Mouse (Mus musculus) midbrain, embryonic 16.5 days (tissue): ENCODE data around the gene Hsd11b1. TPM values are rescaled to one million over a fixed set of nuclear protein-coding genes. Genes with fewer than 3 reads are reported as not detected.

Experiments used
- ATAC-seq: fragments of 200-750 bp; cut with Nextera tagmentation; 2 replicates; pipeline ENCODE4 v1.8.0; 2017; ENCODE audit warnings: moderate TSS enrichment
- H3K27ac ChIP-seq: fragments of 300-500 bp; sonication (generic); 2 replicates; pipeline ENCODE4 v1.5.1; 2014; ENCODE audit warnings: mild to moderate bottlenecking, low read length, mixed read lengths
- H3K27me3 ChIP-seq: fragments of 300-500 bp; sonication (generic); 2 replicates; pipeline ENCODE4 v1.6.1; 2014; ENCODE audit warnings: low read depth, low read length, mixed read lengths; ENCODE audit not compliant: control insufficient read depth, insufficient read depth
- H3K36me3 ChIP-seq: fragments of 300-500 bp; sonication (generic); 2 replicates; pipeline ENCODE4 v1.6.1; 2014; ENCODE audit warnings: mild to moderate bottlenecking, low read length, moderate library complexity, mixed read lengths; ENCODE audit not compliant: control insufficient read depth, insufficient read depth
- H3K4me1 ChIP-seq: fragments of 300-500 bp; sonication (generic); 2 replicates; pipeline ENCODE4 v1.6.1; 2014; ENCODE audit warnings: mild to moderate bottlenecking, low read length, mixed read lengths; ENCODE audit not compliant: control insufficient read depth, insufficient read depth
- H3K4me2 ChIP-seq: fragments of 300-500 bp; sonication (generic); 2 replicates; pipeline ENCODE4 v1.6.1; 2014; ENCODE audit warnings: mild to moderate bottlenecking, low read length, mixed read lengths
- H3K4me3 ChIP-seq: fragments of 300-500 bp; sonication (generic); 2 replicates; pipeline ENCODE4 v1.5.1; 2014; ENCODE audit warnings: low read depth, mild to moderate bottlenecking, low read length, moderate library complexity, mixed read lengths
- H3K9ac ChIP-seq: fragments of 300-500 bp; sonication (generic); 2 replicates; pipeline ENCODE4 v1.6.1; 2014; ENCODE audit warnings: low read depth, low read length, mixed read lengths
- H3K9me3 ChIP-seq: fragments of 300-500 bp; sonication (generic); replicated peaks from 2 replicates; pipeline ENCODE4 v1.6.1; 2014; ENCODE audit warnings: mild to moderate bottlenecking, low read length, mixed read lengths; ENCODE audit not compliant: control insufficient read depth, poor library complexity, severe bottlenecking
- WGBS: fragments of 180-500 bp; shearing (Covaris S2); extraction: QIAGEN DNeasy Blood & Tissue Kit; methylation state at CpG from one replicate; pipeline ENCODE4 v1.1.7; 2014; 5-methylcytosine and 5-hydroxymethylcytosine counted together
- polyA plus RNA-seq: library from polyadenylated mRNA; unstranded; fragments of >200 nt; fragmentation: Nextera tagmentation; extraction: Ambion mirVana; gene quantifications from 2 replicates; pipeline ENCODE4 v1.2.1, GENCODE M21; 2015

Hsd11b1 gene
- polyA plus RNA-seq, 1 experiment from 2014 or later: 0.39 TPM

GRCm38 (mm10) chr1:193242238-193242637, 21.6 kb downstream of the Hsd11b1 start:
- H3K27ac ChIP-seq: no peak overlapping the region
- no peak overlapping the region for H3K9ac ChIP-seq
- no peak for ATAC-seq
- no peaks in the 10 kb centered on the region for H3K27me3 ChIP-seq
- no peaks in the 10 kb centered on the region for H3K36me3 ChIP-seq
- H3K4me3 ChIP-seq: no peak overlapping the region
- no peaks in the 10 kb centered on the region for H3K4me1 ChIP-seq
- no peak overlapping the region for H3K4me2 ChIP-seq
- no peaks in the 10 kb centered on the region for H3K9me3 ChIP-seq
- WGBS: 81% methylated on average over 8 of the region's 8 CpGs

GRCm38 (mm10) chr1:193241436-193241835, 22.4 kb downstream of the Hsd11b1 start:
- H3K36me3 ChIP-seq: no peaks in the 10 kb centered on the region
- ATAC-seq: no peak
- H3K4me2 ChIP-seq: no peak overlapping the region
- H3K9ac ChIP-seq: no peak overlapping the region
- 85% methylated on average over 4 of the region's 4 CpGs for WGBS
- no peaks in the 10 kb centered on the region for H3K27me3 ChIP-seq
- H3K4me3 ChIP-seq: no peak overlapping the region
- no peaks in the 10 kb centered on the region for H3K9me3 ChIP-seq
- H3K4me1 ChIP-seq: no peaks in the 10 kb centered on the region
- H3K27ac ChIP-seq: no peak overlapping the region

DNA sequence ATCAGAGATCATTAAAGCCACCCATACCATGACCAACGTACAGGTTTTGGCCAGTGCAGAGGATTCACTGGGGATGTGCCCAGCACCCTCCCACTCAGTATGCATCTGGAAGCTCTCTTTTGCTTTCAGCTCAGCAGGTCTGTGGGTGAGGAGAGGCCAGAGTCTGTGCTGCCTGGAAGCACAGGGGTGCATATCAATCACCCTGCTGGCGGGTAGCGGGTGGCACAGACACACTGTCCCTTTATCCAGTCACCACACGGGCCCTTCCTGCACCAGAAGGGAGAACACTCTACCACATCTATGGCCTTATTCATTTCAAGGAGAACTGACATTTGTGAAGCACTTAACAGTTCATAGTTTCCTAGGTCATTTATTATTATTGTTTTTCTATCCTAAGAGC, 25.4 kb downstream of the Hsd11b1 start:
- Histone ChIP-seq H3K27ac (no peak overlapping the region), H3K4me1 (no peaks in the 10 kb centered on the region), H3K4me3 (no peak overlapping the region), H3K9ac (no peak overlapping the region), H3K9me3 (no peaks in the 10 kb centered on the region), H3K36me3 (no peaks in the 10 kb centered on the region), H3K27me3 (no peaks in the 10 kb centered on the region), H3K4me2 (no peak overlapping the region)
- 0 out of 2 replicates have a peak, but pooled peaks have one; percentile 45 for ATAC-seq
- 58% methylated on average over 4 of the region's 4 CpGs for WGBS

DNA sequence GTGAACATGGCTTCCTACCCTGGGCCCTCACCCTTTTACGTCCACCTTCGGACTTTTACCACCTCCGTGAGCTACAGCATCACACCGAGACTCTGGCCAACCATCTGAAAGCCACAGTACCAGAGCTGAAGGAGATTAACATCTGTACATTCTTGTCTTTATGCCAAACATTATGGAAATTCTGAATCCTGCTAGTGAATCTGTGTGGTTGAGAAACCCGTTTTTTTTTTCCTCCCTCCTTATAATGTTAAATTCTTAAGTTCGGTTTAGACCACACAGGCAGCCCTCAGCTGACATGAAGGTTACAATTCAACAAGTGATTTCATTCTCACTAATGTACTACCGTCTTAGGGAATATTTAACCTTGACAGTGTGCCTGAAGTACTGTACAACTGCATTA, 28.9 kb downstream of the Hsd11b1 start:
- Histone ChIP-seq H3K27ac (no peak overlapping the region), H3K4me3 (no peak overlapping the region), H3K9ac (no peak overlapping the region), H3K4me1 (no peaks in the 10 kb centered on the region), H3K4me2 (no peak overlapping the region), H3K9me3 (no peaks in the 10 kb centered on the region), H3K27me3 (no peaks in the 10 kb centered on the region), H3K36me3 (no peaks in the 10 kb centered on the region)
- ATAC-seq: no peak
- WGBS: 89% methylated on average over 7 of the region's 7 CpGs

- Histone ChIP-seq H3K4me2 (no peak overlapping the region), H3K4me1 (no peaks in the 10 kb centered on the region), H3K9ac (no peak overlapping the region), H3K36me3 (no peaks in the 10 kb centered on the region), H3K4me3 (no peak overlapping the region), H3K27ac (no peak overlapping the region), H3K9me3 (no peaks in the 10 kb centered on the region), H3K27me3 (no peaks in the 10 kb centered on the region)
- no peak for ATAC-seq
- WGBS: 91% methylated on average over 2 of the region's 2 CpGs
These were observed 29.7 kb downstream of the Hsd11b1 start for GRCm38 (mm10) chr1:193234130-193234645.

GRCm38 (mm10) chr1:193232732-193233131, 31.1 kb downstream of the Hsd11b1 start:
- Histone ChIP-seq H3K9ac (no peak overlapping the region), H3K4me1 (no peaks in the 10 kb centered on the region), H3K4me3 (no peak overlapping the region), H3K27ac (no peak overlapping the region), H3K9me3 (no peaks in the 10 kb centered on the region), H3K27me3 (no peaks in the 10 kb centered on the region), H3K36me3 (no peaks in the 10 kb centered on the region), H3K4me2 (no peak overlapping the region)
- no peak for ATAC-seq
- WGBS: 83% methylated on average over 2 of the region's 2 CpGs

DNA sequence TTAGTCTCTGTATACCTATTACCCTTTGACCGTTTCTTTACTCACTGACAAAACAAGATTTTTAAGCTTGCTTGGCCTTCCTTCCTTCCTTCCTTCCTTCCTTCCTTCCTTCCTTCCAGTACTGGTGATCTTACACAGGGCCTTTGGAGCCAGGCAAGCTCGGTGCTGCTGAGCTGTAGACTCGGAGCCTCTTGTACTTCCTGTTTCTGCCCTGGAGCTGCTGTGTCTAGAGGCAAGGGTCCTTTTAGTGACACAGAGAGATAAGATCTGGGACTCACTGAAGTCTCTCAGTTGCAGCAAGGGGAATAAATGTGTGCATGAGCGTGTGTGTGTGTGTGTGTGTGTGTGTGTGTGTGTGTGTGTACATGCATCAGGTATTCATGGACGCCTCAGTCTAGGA, 32.9 kb downstream of the Hsd11b1 start:
- no peak overlapping the region for H3K27ac ChIP-seq
- H3K27me3 ChIP-seq: no peaks in the 10 kb centered on the region
- H3K9me3 ChIP-seq: no peaks in the 10 kb centered on the region
- no peak for ATAC-seq
- H3K4me3 ChIP-seq: no peak overlapping the region
- WGBS: 79% methylated on average over 5 of the region's 5 CpGs
- H3K36me3 ChIP-seq: no peaks in the 10 kb centered on the region
- H3K4me2 ChIP-seq: no peak overlapping the region
- H3K4me1 ChIP-seq: no peaks in the 10 kb centered on the region
- H3K9ac ChIP-seq: no peak overlapping the region

- H3K4me1 ChIP-seq: no peaks in the 10 kb centered on the region
- H3K9me3 ChIP-seq: no peaks in the 10 kb centered on the region
- no peaks in the 10 kb centered on the region for H3K27me3 ChIP-seq
- no peak for ATAC-seq
- no peak overlapping the region for H3K27ac ChIP-seq
- 81% methylated on average over 3 of the region's 3 CpGs for WGBS
- no peak overlapping the region for H3K9ac ChIP-seq
- H3K4me3 ChIP-seq: no peak overlapping the region
- H3K36me3 ChIP-seq: no peaks in the 10 kb centered on the region
- H3K4me2 ChIP-seq: no peak overlapping the region
These were observed 33.3 kb downstream of the Hsd11b1 start for GRCm38 (mm10) chr1:193230531-193230930.

GRCm38 (mm10) chr1:193229570-193229969, 34.3 kb downstream of the Hsd11b1 start:
- Histone ChIP-seq H3K9me3 (no peaks in the 10 kb centered on the region), H3K4me2 (no peak overlapping the region), H3K4me3 (no peak overlapping the region), H3K4me1 (no peaks in the 10 kb centered on the region), H3K27me3 (no peaks in the 10 kb centered on the region), H3K27ac (no peak overlapping the region), H3K36me3 (no peaks in the 10 kb centered on the region), H3K9ac (no peak overlapping the region)
- no peak for ATAC-seq
- 97% methylated on average over 5 of the region's 5 CpGs for WGBS
